Comparison of ENCODE assay signal across 14 mouse cellular contexts in the genomic region with DNA sequence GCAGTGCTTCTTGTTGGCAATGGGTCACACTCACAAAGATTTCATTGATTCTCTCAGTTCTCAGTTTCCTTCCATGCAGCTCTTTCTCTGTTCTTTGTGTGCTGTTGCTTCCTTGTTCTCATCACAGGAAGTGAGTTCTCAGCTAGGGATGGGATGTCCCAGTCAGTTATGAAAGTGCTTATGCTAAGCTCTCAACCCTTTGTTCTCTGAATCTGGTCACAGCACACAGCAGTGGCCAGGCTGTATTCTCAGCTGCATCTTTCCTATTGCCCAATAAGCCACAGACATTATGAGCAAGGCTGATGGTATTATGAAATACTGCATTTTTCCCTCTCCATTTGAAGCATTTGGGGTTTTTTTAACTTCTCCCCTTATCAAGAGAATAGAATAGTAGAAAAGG. TPM values are rescaled to one million over a fixed set of nuclear protein-coding genes. Genes with fewer than 3 reads are reported as not detected.
DNase-seq lines count a peak whose midpoint lies in the region; ATAC-seq and TF ChIP-seq lines count a peak whose summit lies in the region.
"Not testable (repeated sequence)": the region's sequence is repeated elsewhere in the genome, so short reads cannot be mapped to it uniquely, and the experiment has no call there.
"Had no signal": no experiment of that assay in that cellular context is flagged by ENCODE, and none has a peak within 500 bp of the region (broad histone marks: within the 10 kb centered on the region; RNA-seq: fewer than 3 reads in every experiment).

No protein-coding gene starts in this region.

- not testable (repeated sequence) for H3K36me3 ChIP-seq in liver, adult 2 months (ENCODE audit: control insufficient read depth, insufficient read depth, low read length)

- peak overlapping the region; percentile 69 for H3K27ac ChIP-seq in bone marrow macrophage, adult 2 months (ENCODE audit: insufficient read depth, low read depth, low read length)
- not testable (repeated sequence) for H3K27ac ChIP-seq in liver, adult 2 months (replicated peaks; ENCODE audit: insufficient read depth, low read depth, low read length)

- not testable (repeated sequence) for H3K79me2 ChIP-seq in liver, adult 2 months (ENCODE audit: control insufficient read depth, insufficient read depth, low read length)

- DNase-seq in Muller cell, postnatal 12 days (ENCODE audit: inconsistent ontology term): peak; percentile 3
- DNase-seq in heart, adult 11 months: peak; percentile 96
- DNase-seq in liver, adult 2 months (ENCODE audit: extremely low read depth, low read depth, low spot score): peak; percentile 21
- peak; percentile 48 for DNase-seq in lung, postnatal 25 days (ENCODE audit: low spot score)
- peak; percentile 20 to 25 for DNase-seq in spleen, postnatal 36 days (ENCODE audit: low spot score in 2 of 2)

- not testable (repeated sequence) for TF ChIP-seq CTCF in bone marrow macrophage, adult 2 months (IDR thresholded peaks at IDR 0.05; ENCODE audit: low read depth, low read length); liver, adult 2 months (IDR thresholded peaks at IDR 0.05; ENCODE audit: low read depth, low read length)

- peak; percentile 45 to 53; a peak in 3 of 4 replicates for ATAC-seq in hematopoietic stem cell, adult 5-6 weeks (replicated peaks in 1 of 2; ENCODE audit: insufficient read depth in 1 of 2, low FRiP score in 2 of 2, low TSS enrichment in 1 of 2, low read depth in 1 of 2, poor library complexity in 2 of 2, severe bottlenecking in 2 of 2)
- peak; percentile 99 for ATAC-seq in megakaryocyte progenitor cell, adult 5-6 weeks (replicated peaks; ENCODE audit: poor library complexity)

- H3K27me3 ChIP-seq in liver, adult 2 months (ENCODE audit: control insufficient read depth, insufficient read depth, low read length): not testable (repeated sequence)

- not testable (repeated sequence) for TF ChIP-seq POLR2A in bone marrow macrophage, adult 2 months (IDR thresholded peaks at IDR 0.05; ENCODE audit: borderline replicate concordance, low read depth, low read length); liver, adult 2 months (IDR thresholded peaks at IDR 0.05; ENCODE audit: extremely low read depth, insufficient read depth, low read length)

- not testable (repeated sequence) for H3K9ac ChIP-seq in liver, adult 2 months (ENCODE audit: low read depth, low read length)

- H3K4me3 ChIP-seq in bone marrow macrophage, adult 2 months (ENCODE audit: insufficient read depth, low read length); liver, adult 2 months (ENCODE audit: insufficient read depth, low read depth, low read length): not testable (repeated sequence)

- H3K4me1 ChIP-seq in bone marrow macrophage, adult 2 months (ENCODE audit: control insufficient read depth, insufficient read depth, low read length): peaks cover 11% of the 10 kb centered on the region
- not testable (repeated sequence) for H3K4me1 ChIP-seq in liver, adult 2 months (ENCODE audit: control insufficient read depth, insufficient read depth, low read length)

RNA-seq across cellular contexts. Expression of a gene that starts 23.0 kb away (rescaled TPM):
- polyA plus RNA-seq in bone marrow macrophage, adult 2 months (2012; ENCODE audit: insufficient read depth, insufficient read length, missing spikeins): not detected in 2 replicates
- 0.25 TPM in 1 of 2 replicates, not detected in the other for total RNA-seq in hematopoietic stem cell, adult 5-6 weeks (2017)
- 3.5 and 3.8 TPM in 2 replicates for total RNA-seq in liver, adult 2 months (2014; rRNA removed)
- polyA plus RNA-seq in liver, adult 2 months (2012; rRNA removed): 3.9 and 7.1 TPM in 2 replicates
- not detected in 2 replicates for total RNA-seq in megakaryocyte progenitor cell, adult 5-6 weeks (2015)
- total RNA-seq in megakaryocyte progenitor cell, adult 5-6 weeks (2017): not detected in 2 replicates
- total RNA-seq: CH12.LX; hindbrain, postnatal 0 days had no signal
- polyA plus RNA-seq: C2C12; erythroblast, embryonic 14.5 days; forebrain, embryonic 14.5 days; hindbrain, embryonic 12.5 days; hindbrain, postnatal 0 days had no signal

RNA-seq across cellular contexts. Expression of a gene that starts 43.2 kb away (rescaled TPM):
- 338 and 351 TPM in 2 replicates for polyA plus RNA-seq in bone marrow macrophage, adult 2 months (2012; ENCODE audit: insufficient read depth, insufficient read length, missing spikeins)
- 15.9 and 39.4 TPM in 2 replicates for total RNA-seq in hematopoietic stem cell, adult 5-6 weeks (2017)
- 3.2 and 4.7 TPM in 2 replicates for total RNA-seq in liver, adult 2 months (2014; rRNA removed)
- 0.61 and 0.98 TPM in 2 replicates for polyA plus RNA-seq in liver, adult 2 months (2012; rRNA removed)
- 44.8 and 47.0 TPM in 2 replicates for total RNA-seq in megakaryocyte progenitor cell, adult 5-6 weeks (2015)
- total RNA-seq in megakaryocyte progenitor cell, adult 5-6 weeks (2017): 19.8 and 24.4 TPM in 2 replicates
- polyA plus RNA-seq: C2C12; erythroblast, embryonic 14.5 days had no signal

RNA-seq across cellular contexts. Expression of a gene that starts 45.1 kb away (rescaled TPM):
- polyA plus RNA-seq in bone marrow macrophage, adult 2 months (2012; ENCODE audit: insufficient read depth, insufficient read length, missing spikeins): 323 and 344 TPM in 2 replicates
- 0.55 and 1.1 TPM in 2 replicates for total RNA-seq in hematopoietic stem cell, adult 5-6 weeks (2017)
- 3.9 and 4.5 TPM in 2 replicates for total RNA-seq in liver, adult 2 months (2014; rRNA removed)
- polyA plus RNA-seq in liver, adult 2 months (2012; rRNA removed): 0.82 and 0.85 TPM in 2 replicates
- 5.1 and 5.9 TPM in 2 replicates for total RNA-seq in megakaryocyte progenitor cell, adult 5-6 weeks (2015)
- 3.0 and 4.2 TPM in 2 replicates for total RNA-seq in megakaryocyte progenitor cell, adult 5-6 weeks (2017)
- polyA plus RNA-seq: C2C12; erythroblast, embryonic 14.5 days had no signal

Comparison
In these comparisons a context has a peak if more than half of its experiments do, and no peak if none do; other contexts are left out.
1. DNase-seq: peak in every context shown above with its lines; median percentile 96 in heart, adult 11 months; 48 in lung, postnatal 25 days; 22 in spleen, postnatal 36 days; 21 in liver, adult 2 months; 3 in Muller cell, postnatal 12 days.